In genomic region chr6:87503976-87504375, GRCm38 (mm10) we compare ENCODE assay signal across 19 mouse cellular contexts. TPM values are rescaled to one million over a fixed set of nuclear protein-coding genes. Genes with fewer than 3 reads are reported as not detected.
DNase-seq lines count a peak whose midpoint lies in the region; ATAC-seq and TF ChIP-seq lines count a peak whose summit lies in the region.
"Had no signal": no experiment of that assay in that cellular context is flagged by ENCODE, and none has a peak within 500 bp of the region (broad histone marks: within the 10 kb centered on the region; RNA-seq: fewer than 3 reads in every experiment).

No protein-coding gene starts in this region.

- intact Hi-C loops in left cerebral cortex, postnatal 14 days (cut with DNase I) = no loop called here
- intact Hi-C loops in left cerebral cortex, adult 2 months (cut with DNase I) = no loop called here

- H3K4me1 ChIP-seq in heart, embryonic 12.5 days (replicated peaks) = no peaks in the 10 kb centered on the region; the same call in 1 of the 2 replicates
- peaks cover 53% of the 10 kb centered on the region for H3K4me1 ChIP-seq in bone marrow macrophage, adult 2 months (ENCODE audit: control insufficient read depth, insufficient read depth, low read length)
- peaks cover 48% of the 10 kb centered on the region for H3K4me1 ChIP-seq in thymus, adult 2 months (replicated peaks; ENCODE audit: control insufficient read depth, insufficient read depth, low read length)

- no peaks in the 10 kb centered on the region for H3K36me3 ChIP-seq in heart, embryonic 12.5 days
- H3K36me3 ChIP-seq in thymus, adult 2 months (ENCODE audit: control insufficient read depth, insufficient read depth, low read length) = peaks cover 4% of the 10 kb centered on the region
- H3K36me3 ChIP-seq: heart, embryonic 10.5 days; limb, embryonic 13.5 days had no signal

- peak; percentile 82 for DNase-seq in heart, adult 11 months
- peak; percentile 90 for DNase-seq in A20 (ENCODE audit: low read depth, low spot score)
- peak; percentile 35 for DNase-seq in thymus, adult 2 months
- no peak for DNase-seq in left cerebral cortex, postnatal 14 days (ENCODE audit: low spot score in 2 of 2)
- no peak for DNase-seq in left cerebral cortex, adult 2 months (ENCODE audit: extremely low spot score in 1 of 2, low spot score in 2 of 2)
- DNase-seq in lung, postnatal 14 days = no peak
- DNase-seq: cerebellum, adult 2 months; forebrain, postnatal 0 days; gastrocnemius, postnatal 10 days; kidney, postnatal 36 days; lung, adult 18-20 months; right cerebral cortex, postnatal 4 days had no signal

- H3K27ac ChIP-seq in heart, embryonic 12.5 days (ENCODE audit: poor library complexity, severe bottlenecking) = no peak overlapping the region
- peak overlapping the region; percentile 59 for H3K27ac ChIP-seq in bone marrow macrophage, adult 2 months (ENCODE audit: insufficient read depth, low read depth, low read length)
- H3K27ac ChIP-seq in thymus, adult 2 months (ENCODE audit: control insufficient read depth, insufficient read depth, low read length) = peak overlapping the region; percentile 82
- no peak overlapping the region for H3K27ac ChIP-seq in left cerebral cortex, adult 2 months
- H3K27ac ChIP-seq: heart, embryonic 10.5 days; limb, embryonic 13.5 days had no signal

- H3K27me3 ChIP-seq in heart, embryonic 12.5 days (replicated peaks) = peaks cover 18% of the 10 kb centered on the region; the same call in 1 of the 2 replicates
- H3K27me3 ChIP-seq in thymus, adult 2 months (ENCODE audit: control insufficient read depth, insufficient read depth, low read length) = no peaks in the 10 kb centered on the region
- H3K27me3 ChIP-seq: limb, embryonic 13.5 days had no signal

- no peak for ATAC-seq in heart, embryonic 12.5 days (ENCODE audit: insufficient number of reproducible peaks, low FRiP score)
- ATAC-seq: forebrain, postnatal 0 days; intestine, embryonic 16.5 days had no signal

- no peaks in the 10 kb centered on the region for H3K9me3 ChIP-seq in heart, embryonic 12.5 days (replicated peaks)
- H3K9me3 ChIP-seq: heart, embryonic 10.5 days; limb, embryonic 13.5 days had no signal

- no peak overlapping the region for H3K4me2 ChIP-seq in heart, embryonic 12.5 days
- H3K4me2 ChIP-seq: limb, embryonic 13.5 days; midbrain, embryonic 11.5 days had no signal

- no peak for TF ChIP-seq POLR2A in bone marrow macrophage, adult 2 months (IDR thresholded peaks at IDR 0.05; ENCODE audit: borderline replicate concordance, low read depth, low read length)
- no peak for TF ChIP-seq POLR2A in thymus, adult 2 months (IDR thresholded peaks at IDR 0.05; ENCODE audit: control insufficient read depth, extremely low read depth, insufficient read depth, low read length, poor library complexity)

- no peak overlapping the region for H3K4me3 ChIP-seq in heart, embryonic 12.5 days
- no peak overlapping the region for H3K4me3 ChIP-seq in bone marrow macrophage, adult 2 months (ENCODE audit: insufficient read depth, low read length)
- H3K4me3 ChIP-seq in thymus, adult 2 months (ENCODE audit: control insufficient read depth, insufficient read depth, low read length) = no peak overlapping the region
- no peak overlapping the region for H3K4me3 ChIP-seq in left cerebral cortex, adult 2 months
- H3K4me3 ChIP-seq: heart, embryonic 10.5 days; limb, embryonic 13.5 days; myocyte had no signal

- 56% methylated on average over 5 of the region's 5 CpGs for WGBS in heart, embryonic 12.5 days
- WGBS in thymus, adult 2 months = 7% methylated on average over 5 of the region's 5 CpGs

- no peak for TF ChIP-seq CTCF in bone marrow macrophage, adult 2 months (IDR thresholded peaks at IDR 0.05; ENCODE audit: low read depth, low read length)
- TF ChIP-seq CTCF in thymus, adult 2 months (IDR thresholded peaks at IDR 0.05; ENCODE audit: borderline replicate concordance, control insufficient read depth, extremely low read depth, insufficient read depth, low read length, poor library complexity) = no peak
- no peak for TF ChIP-seq CTCF in left cerebral cortex, adult 2 months (IDR thresholded peaks at IDR 0.05)

- H3K9ac ChIP-seq in heart, embryonic 12.5 days = no peak overlapping the region
- H3K9ac ChIP-seq: forebrain, postnatal 0 days; limb, embryonic 13.5 days had no signal

RNA-seq across cellular contexts. Expression of gene Arhgap25, which starts 29.1 kb away (rescaled TPM):
- 2.1 and 2.5 TPM in 2 replicates for polyA plus RNA-seq in heart, embryonic 12.5 days (2016; fragmentation: Nextera tagmentation; extraction: Ambion mirVana)
- polyA plus RNA-seq in bone marrow macrophage, adult 2 months (2012; ENCODE audit: insufficient read depth, insufficient read length, missing spikeins) = 66.3 and 69.0 TPM in 2 replicates
- polyA plus RNA-seq in thymus, adult 2 months (2012; rRNA removed) = 17.2 TPM in 2 replicates
- total RNA-seq in left cerebral cortex, postnatal 14 days (2021) = 10 to 100 TPM in 1 of 2 experiments, 1 to 10 TPM in 1; 7.9 to 11.0 TPM
- 1 to 10 TPM; 8.5 to 9.6 TPM for total RNA-seq in left cerebral cortex, adult 2 months (2021)

Comparison
In these comparisons a context has a peak if more than half of its experiments do, and no peak if none do; other contexts are left out.
1. DNase-seq: peak in heart, adult 11 months (single experiment), A20 (single experiment) and thymus, adult 2 months (single experiment); none in left cerebral cortex, postnatal 14 days (0 of 2), left cerebral cortex, adult 2 months (0 of 2) and lung, postnatal 14 days (single experiment).
2. H3K27ac ChIP-seq: peak in bone marrow macrophage, adult 2 months (single experiment) and thymus, adult 2 months (single experiment); none in heart, embryonic 12.5 days (single experiment) and left cerebral cortex, adult 2 months (single experiment).